Mouse (Mus musculus): ENCODE measurements around the gene Amy2a2. TPM values are rescaled to one million over a fixed set of nuclear protein-coding genes. Genes with fewer than 3 reads are reported as not detected.
"Not testable (repeated sequence)": the region's sequence is repeated elsewhere in the genome, so short reads cannot be mapped to it uniquely, and the experiment has no call there.

Gene Amy2a2
- total RNA-seq (2017): not detected in 2 replicates

- ATAC-seq (replicated peaks; ENCODE audit: low read depth, poor library complexity, severe bottlenecking): not testable (repeated sequence)
Observed at GRCm38 (mm10) chr3:113356558-113356957, at the start of gene Amy2a2. Amy2a2 (minus strand) TSS chr3:113356658.

- not testable (repeated sequence) for ATAC-seq (replicated peaks; ENCODE audit: low read depth, poor library complexity, severe bottlenecking)
Observed at GRCm38 (mm10) chr3:113345484-113345883, 11.0 kb downstream of the Amy2a2 start.

GRCm38 (mm10) chr3:113323952-113324351, 32.5 kb downstream of the Amy2a2 start, which contains the start of gene Amy2a3:
Amy2a3 (minus strand) TSS chr3:113324052.
- ATAC-seq (replicated peaks; ENCODE audit: low read depth, poor library complexity, severe bottlenecking): not testable (repeated sequence)

GRCm38 (mm10) chr3:113312937-113313336, 43.5 kb downstream of the Amy2a2 start:
- ATAC-seq (replicated peaks; ENCODE audit: low read depth, poor library complexity, severe bottlenecking): not testable (repeated sequence)

Other genes with a start within 250 kb of the Amy2a2 start
- not detected in 2 replicates for gene Amy2a5, start 97.8 kb downstream of the Amy2a2 start, total RNA-seq (2017)
- gene Amy2a4, start 65.2 kb downstream of the Amy2a2 start, total RNA-seq (2017): not detected in 2 replicates
- not detected in 2 replicates for gene Amy2a3, start 32.6 kb downstream of the Amy2a2 start, total RNA-seq (2017)
- not detected in 2 replicates for gene Amy2a1, start 175.8 kb upstream of the Amy2a2 start, total RNA-seq (2017)

Measured in common myeloid progenitor, adult 5-6 weeks (primary cell).